Mouse (Mus musculus) liver, embryonic 12.5 days (tissue): ENCODE results near the gene Nsmce3. TPM values are rescaled to one million over a fixed set of nuclear protein-coding genes. Genes with fewer than 3 reads are reported as not detected.

Experiments used
- ATAC-seq: fragments of 200-750 bp; cut with Nextera tagmentation; 2 replicates; pipeline ENCODE4 v1.8.0; 2017; ENCODE audit warnings: moderate number of reproducible peaks, mild to moderate bottlenecking, moderate library complexity
- H3K27ac ChIP-seq: fragments of 300-500 bp; sonication (generic); 2 replicates; pipeline ENCODE4 v1.5.1; 2016; ENCODE audit warnings: mild to moderate bottlenecking
- H3K27me3 ChIP-seq: fragments of 300-500 bp; sonication (generic); replicated peaks from 2 replicates; pipeline ENCODE4 v1.6.1; 2016; ENCODE audit warnings: mild to moderate bottlenecking, moderate library complexity
- H3K36me3 ChIP-seq: fragments of 300-500 bp; sonication (generic); 2 replicates; pipeline ENCODE4 v1.6.1; 2016; ENCODE audit warnings: mild to moderate bottlenecking, moderate library complexity
- H3K4me1 ChIP-seq: fragments of 300-500 bp; sonication (generic); 2 replicates; pipeline ENCODE4 v1.6.1; 2016
- H3K4me2 ChIP-seq: fragments of 300-500 bp; sonication (generic); 2 replicates; pipeline ENCODE4 v1.6.1; 2016; ENCODE audit warnings: mild to moderate bottlenecking, moderate library complexity
- H3K4me3 ChIP-seq: fragments of 300-500 bp; sonication (generic); 2 replicates; pipeline ENCODE4 v1.5.1; 2016; ENCODE audit warnings: mild to moderate bottlenecking, moderate library complexity
- H3K9ac ChIP-seq: fragments of 300-500 bp; sonication (generic); 2 replicates; pipeline ENCODE4 v1.6.1; 2016; ENCODE audit warnings: mild to moderate bottlenecking, moderate library complexity
- H3K9me3 ChIP-seq: fragments of 300-500 bp; sonication (generic); replicated peaks from 2 replicates; pipeline ENCODE4 v1.6.1; 2016; ENCODE audit warnings: mild to moderate bottlenecking, moderate library complexity
- WGBS: fragments of 180-500 bp; shearing (Covaris S2); methylation state at CpG from one replicate; pipeline ENCODE4 v1.1.7; 2016; ENCODE audit not compliant: insufficient replicate concordance; 5-methylcytosine and 5-hydroxymethylcytosine counted together
- polyA plus RNA-seq: library from polyadenylated mRNA; unstranded; fragments of >200 nt; fragmentation: Nextera tagmentation; extraction: Ambion mirVana; gene quantifications from 2 replicates; pipeline ENCODE4 v1.2.1, GENCODE M21; 2016

Nsmce3 gene
- polyA plus RNA-seq, 1 experiment from 2014 or later, result 7.9 TPM

GRCm38 (mm10) chr7:64819683-64820082 lies 53.1 kb downstream of the Nsmce3 start:
- no peak overlapping the region for H3K4me2 ChIP-seq
- H3K27ac ChIP-seq, result no peak overlapping the region
- no peaks in the 10 kb centered on the region for H3K9me3 ChIP-seq
- 74% methylated on average over 9 of the region's 9 CpGs for WGBS
- H3K9ac ChIP-seq, result no peak overlapping the region
- no peaks in the 10 kb centered on the region for H3K36me3 ChIP-seq
- H3K4me1 ChIP-seq, result no peaks in the 10 kb centered on the region
- no peaks in the 10 kb centered on the region for H3K27me3 ChIP-seq
- no peak for ATAC-seq
- no peak overlapping the region for H3K4me3 ChIP-seq
